Mouse (Mus musculus) midbrain, embryonic 13.5 days (tissue): ENCODE results near the gene Vti1a. TPM values are rescaled to one million over a fixed set of nuclear protein-coding genes. Genes with fewer than 3 reads are reported as not detected.

Experiments used
- ATAC-seq: fragments of 200-750 bp; cut with Nextera tagmentation; 2 replicates; pipeline ENCODE4 v1.8.0; 2017; ENCODE audit warnings: mild to moderate bottlenecking, moderate TSS enrichment, moderate library complexity
- H3K27ac ChIP-seq: fragments of 300-500 bp; sonication (generic); 2 replicates; pipeline ENCODE4 v1.5.1; 2015; ENCODE audit warnings: inconsistent platforms, mild to moderate bottlenecking, moderate library complexity
- H3K27me3 ChIP-seq: fragments of 300-500 bp; sonication (generic); 2 replicates; pipeline ENCODE4 v1.6.1; 2015; ENCODE audit warnings: mild to moderate bottlenecking, inconsistent platforms
- H3K36me3 ChIP-seq: fragments of 300-500 bp; sonication (generic); 2 replicates; pipeline ENCODE4 v1.6.1; 2015; ENCODE audit warnings: mild to moderate bottlenecking, inconsistent platforms
- H3K4me1 ChIP-seq: fragments of 300-500 bp; sonication (generic); replicated peaks from 2 replicates; pipeline ENCODE4 v1.6.1; 2015; ENCODE audit warnings: inconsistent platforms
- H3K4me2 ChIP-seq: fragments of 300-500 bp; sonication (generic); replicated peaks from 2 replicates; pipeline ENCODE4 v1.6.1; 2015; ENCODE audit warnings: moderate library complexity, mild to moderate bottlenecking, inconsistent platforms
- H3K4me3 ChIP-seq: fragments of 300-500 bp; sonication (generic); replicated peaks from 2 replicates; pipeline ENCODE4 v1.5.1; 2015; ENCODE audit warnings: mild to moderate bottlenecking, inconsistent platforms
- H3K9ac ChIP-seq: fragments of 300-500 bp; sonication (generic); replicated peaks from 2 replicates; pipeline ENCODE4 v1.6.1; 2015; ENCODE audit warnings: mild to moderate bottlenecking, inconsistent platforms
- H3K9me3 ChIP-seq: fragments of 300-500 bp; sonication (generic); 2 replicates; pipeline ENCODE4 v1.6.1; 2016; ENCODE audit warnings: mild to moderate bottlenecking, inconsistent platforms
- WGBS: fragments of 180-500 bp; shearing (Covaris S2); methylation state at CpG from one replicate; pipeline ENCODE4 v1.1.7; 2015; 5-methylcytosine and 5-hydroxymethylcytosine counted together
- polyA plus RNA-seq: library from polyadenylated mRNA; unstranded; fragments of >200 nt; fragmentation: Nextera tagmentation; extraction: Ambion mirVana; gene quantifications from 2 replicates; pipeline ENCODE4 v1.2.1, GENCODE M21; 2015

Vti1a gene
- polyA plus RNA-seq, 1 experiment from 2014 or later: 31.4 TPM

- Histone ChIP-seq H3K4me2 (no peak overlapping the region), H3K36me3 (no peaks in the 10 kb centered on the region), H3K27me3 (no peaks in the 10 kb centered on the region), H3K9ac (no peak overlapping the region), H3K4me1 (peaks cover 5% of the 10 kb centered on the region; the same call in 1 of the 2 replicates), H3K27ac (no peak overlapping the region), H3K4me3 (no peak overlapping the region), H3K9me3 (no peaks in the 10 kb centered on the region)
- no peak for ATAC-seq
- 80% methylated on average over 7 of the region's 7 CpGs for WGBS
These were observed 220.3 kb downstream of the Vti1a start for GRCm38 (mm10) chr19:55536273-55536937.

- H3K27ac ChIP-seq: no peak overlapping the region
- peaks cover 5% of the 10 kb centered on the region; the same call in 1 of the 2 replicates for H3K4me1 ChIP-seq
- no peak overlapping the region for H3K9ac ChIP-seq
- no peak overlapping the region for H3K4me2 ChIP-seq
- H3K36me3 ChIP-seq: no peaks in the 10 kb centered on the region
- no peaks in the 10 kb centered on the region for H3K27me3 ChIP-seq
- H3K4me3 ChIP-seq: no peak overlapping the region
- 22% methylated on average over 6 of the region's 6 CpGs for WGBS
- ATAC-seq: peak; percentile 76
- no peaks in the 10 kb centered on the region for H3K9me3 ChIP-seq
These were observed 221.6 kb downstream of the Vti1a start for GRCm38 (mm10) chr19:55537691-55538090.

- WGBS: 74% methylated on average over 5 of the region's 5 CpGs
These were observed 225.5 kb downstream of the Vti1a start for GRCm38 (mm10) chr19:55541641-55542040.

GRCm38 (mm10) chr19:55542461-55542860 lies 226.4 kb downstream of the Vti1a start:
- ATAC-seq: no peak
- peaks cover under 1% of the 10 kb centered on the region for H3K27me3 ChIP-seq
- H3K4me2 ChIP-seq: no peak overlapping the region
- H3K4me3 ChIP-seq: no peak overlapping the region
- no peaks in the 10 kb centered on the region for H3K9me3 ChIP-seq
- H3K27ac ChIP-seq: 0 out of 2 replicates have a peak overlapping the region, but pooled peaks have one; percentile 20
- no peaks in the 10 kb centered on the region for H3K36me3 ChIP-seq
- H3K9ac ChIP-seq: no peak overlapping the region
- WGBS: 85% methylated on average over 6 of the region's 6 CpGs
- peaks cover 14% of the 10 kb centered on the region for H3K4me1 ChIP-seq

More at GRCm38 (mm10) chr19:55541641-55542040, 225.5 kb downstream of the Vti1a start:
- Histone ChIP-seq H3K27me3 (no peaks in the 10 kb centered on the region; the same call in 1 of the 2 replicates), H3K27ac (no peak overlapping the region), H3K36me3 (no peaks in the 10 kb centered on the region), H3K4me1 (peaks cover 14% of the 10 kb centered on the region), H3K9me3 (no peaks in the 10 kb centered on the region), H3K4me3 (no peak overlapping the region), H3K9ac (no peak overlapping the region), H3K4me2 (no peak overlapping the region)
- ATAC-seq: no peak

- no peaks in the 10 kb centered on the region for H3K36me3 ChIP-seq
- no peak overlapping the region for H3K4me2 ChIP-seq
- ATAC-seq: no peak
- H3K4me1 ChIP-seq: peaks cover 10% of the 10 kb centered on the region
- H3K9ac ChIP-seq: no peak overlapping the region
- H3K4me3 ChIP-seq: no peak overlapping the region
- WGBS: 57% methylated on average over 9 of the region's 9 CpGs
- no peaks in the 10 kb centered on the region for H3K9me3 ChIP-seq
- peaks cover 8% of the 10 kb centered on the region for H3K27me3 ChIP-seq
- H3K27ac ChIP-seq: peak overlapping the region; percentile 20
These were observed 227.1 kb downstream of the Vti1a start for GRCm38 (mm10) chr19:55543188-55543587.

- no peak for ATAC-seq
- no peak overlapping the region for H3K4me3 ChIP-seq
- no peaks in the 10 kb centered on the region for H3K36me3 ChIP-seq
- H3K4me2 ChIP-seq: no peak overlapping the region
- peaks cover 10% of the 10 kb centered on the region for H3K4me1 ChIP-seq
- H3K27ac ChIP-seq: no peak overlapping the region
- WGBS: 86% methylated on average over 5 of the region's 5 CpGs
- H3K9me3 ChIP-seq: no peaks in the 10 kb centered on the region
- H3K9ac ChIP-seq: no peak overlapping the region
- H3K27me3 ChIP-seq: peaks cover 17% of the 10 kb centered on the region
These were observed 228.4 kb downstream of the Vti1a start for GRCm38 (mm10) chr19:55544498-55544897.

GRCm38 (mm10) chr19:55545529-55545928 lies 229.4 kb downstream of the Vti1a start:
- Histone ChIP-seq H3K27me3 (peaks cover 25% of the 10 kb centered on the region), H3K4me1 (peaks cover 10% of the 10 kb centered on the region), H3K4me2 (no peak overlapping the region), H3K27ac (no peak overlapping the region), H3K4me3 (no peak overlapping the region), H3K36me3 (no peaks in the 10 kb centered on the region), H3K9me3 (no peaks in the 10 kb centered on the region), H3K9ac (no peak overlapping the region)
- 0 out of 2 replicates have a peak, but pooled peaks have one; percentile 62 for ATAC-seq
- 23% methylated on average over 9 of the region's 9 CpGs for WGBS

- no peak for ATAC-seq
- Histone ChIP-seq H3K4me1 (peaks cover 10% of the 10 kb centered on the region), H3K9me3 (no peaks in the 10 kb centered on the region), H3K4me3 (no peak overlapping the region), H3K9ac (no peak overlapping the region), H3K36me3 (no peaks in the 10 kb centered on the region), H3K27me3 (peaks cover 30% of the 10 kb centered on the region), H3K4me2 (no peak overlapping the region), H3K27ac (no peak overlapping the region)
- 81% methylated on average over 13 of the region's 13 CpGs for WGBS
These were observed 230.0 kb downstream of the Vti1a start for GRCm38 (mm10) chr19:55546009-55546528.

GRCm38 (mm10) chr19:55548206-55548605 lies 232.1 kb downstream of the Vti1a start:
- no peak overlapping the region for H3K4me2 ChIP-seq
- no peak overlapping the region for H3K9ac ChIP-seq
- H3K36me3 ChIP-seq: no peaks in the 10 kb centered on the region
- 93% methylated on average over 10 of the region's 10 CpGs for WGBS
- H3K27me3 ChIP-seq: peaks cover 42% of the 10 kb centered on the region
- H3K27ac ChIP-seq: no peak overlapping the region
- no peak for ATAC-seq
- H3K4me1 ChIP-seq: peaks cover 4% of the 10 kb centered on the region
- no peaks in the 10 kb centered on the region for H3K9me3 ChIP-seq
- no peak overlapping the region for H3K4me3 ChIP-seq

GRCm38 (mm10) chr19:55548656-55549055 lies 232.6 kb downstream of the Vti1a start:
- no peaks in the 10 kb centered on the region for H3K4me1 ChIP-seq
- H3K4me3 ChIP-seq: no peak overlapping the region
- no peak overlapping the region for H3K27ac ChIP-seq
- no peak overlapping the region for H3K9ac ChIP-seq
- no peaks in the 10 kb centered on the region for H3K9me3 ChIP-seq
- WGBS: 82% methylated on average over 10 of the region's 10 CpGs
- no peak for ATAC-seq
- peaks cover 46% of the 10 kb centered on the region for H3K27me3 ChIP-seq
- no peak overlapping the region for H3K4me2 ChIP-seq
- no peaks in the 10 kb centered on the region for H3K36me3 ChIP-seq

- 77% methylated on average over 6 of the region's 6 CpGs for WGBS
- no peak for ATAC-seq
These were observed 234.1 kb downstream of the Vti1a start for GRCm38 (mm10) chr19:55550176-55550575.

GRCm38 (mm10) chr19:55552339-55552738 lies 236.2 kb downstream of the Vti1a start:
- H3K4me1 ChIP-seq: peaks cover 22% of the 10 kb centered on the region
- H3K9ac ChIP-seq: no peak overlapping the region
- H3K9me3 ChIP-seq: no peaks in the 10 kb centered on the region
- H3K36me3 ChIP-seq: no peaks in the 10 kb centered on the region
- no peak for ATAC-seq
- H3K27me3 ChIP-seq: peaks cover 59% of the 10 kb centered on the region
- H3K4me3 ChIP-seq: no peak overlapping the region
- no peak overlapping the region for H3K27ac ChIP-seq
- 74% methylated on average over 7 of the region's 7 CpGs for WGBS
- no peak overlapping the region for H3K4me2 ChIP-seq

More at GRCm38 (mm10) chr19:55550176-55550575, 234.1 kb downstream of the Vti1a start:
- Histone ChIP-seq H3K27ac (no peak overlapping the region), H3K4me1 (peaks cover 3% of the 10 kb centered on the region; the same call in 1 of the 2 replicates), H3K27me3 (peaks cover 56% of the 10 kb centered on the region), H3K36me3 (no peaks in the 10 kb centered on the region), H3K4me3 (no peak overlapping the region), H3K9me3 (no peaks in the 10 kb centered on the region), H3K4me2 (no peak overlapping the region), H3K9ac (no peak overlapping the region)
